In the genomic region with DNA sequence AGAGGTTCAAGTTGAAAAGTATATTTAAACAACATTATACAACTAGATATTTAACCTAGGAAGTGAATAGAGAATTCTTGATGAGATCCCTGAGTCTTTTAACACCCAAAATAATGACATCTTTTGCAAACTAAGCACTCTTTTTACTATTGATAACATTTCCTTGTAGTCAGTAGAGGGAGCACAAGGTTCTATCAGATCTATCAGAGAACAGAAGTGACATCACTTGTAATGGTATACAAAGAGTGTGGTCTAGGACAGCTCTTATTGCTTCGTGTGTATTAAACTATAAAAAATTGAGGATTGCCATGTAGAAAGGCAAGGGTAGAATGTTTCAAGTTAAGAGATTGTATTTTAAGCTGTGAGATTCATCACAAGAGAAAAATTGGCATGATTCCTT, we compare ENCODE assay signal across 19 mouse cellular contexts.
DNase-seq lines count a peak whose midpoint lies in the region; ATAC-seq and TF ChIP-seq lines count a peak whose summit lies in the region.
"Had no signal": no experiment of that assay in that cellular context is flagged by ENCODE, and none has a peak within 500 bp of the region (broad histone marks: within the 10 kb centered on the region; RNA-seq: fewer than 3 reads in every experiment).

No protein-coding gene starts in this region.

- no peaks in the 10 kb centered on the region for H3K4me1 ChIP-seq in heart, adult 2 months (ENCODE audit: control insufficient read depth, insufficient read depth, low read length)
- H3K4me1 ChIP-seq in liver, postnatal 0 days (ENCODE audit: insufficient read depth): no peaks in the 10 kb centered on the region
- 0 out of 2 replicates have a peak, but pooled peaks cover 4% of the 10 kb centered on the region for H3K4me1 ChIP-seq in liver, embryonic 12.5 days
- H3K4me1 ChIP-seq in stomach, postnatal 0 days (replicated peaks; ENCODE audit: control insufficient read depth, insufficient read depth): no peaks in the 10 kb centered on the region
- H3K4me1 ChIP-seq: hindbrain, embryonic 12.5 days; neural tube, embryonic 12.5 days had no signal

- H3K4me2 ChIP-seq in liver, postnatal 0 days (ENCODE audit: low read depth, low read length): no peak overlapping the region
- H3K4me2 ChIP-seq in liver, embryonic 12.5 days: no peak overlapping the region
- H3K4me2 ChIP-seq in stomach, postnatal 0 days (replicated peaks; ENCODE audit: low read depth): no peak overlapping the region
- H3K4me2 ChIP-seq: embryonic facial prominence, embryonic 15.5 days; hindbrain, embryonic 12.5 days; neural tube, embryonic 12.5 days had no signal

- no peaks in the 10 kb centered on the region for H3K79me2 ChIP-seq in heart, adult 2 months (replicated peaks; ENCODE audit: control insufficient read depth, insufficient read depth, low read length)

- WGBS in heart, adult 2 months: 63% methylated on average over 1 of the region's 1 CpGs
- WGBS in liver, postnatal 0 days (ENCODE audit: insufficient replicate concordance): 44% methylated on average over 1 of the region's 1 CpGs
- 46% methylated on average over 1 of the region's 1 CpGs for WGBS in liver, embryonic 12.5 days (ENCODE audit: insufficient replicate concordance)
- 53% methylated on average over 1 of the region's 1 CpGs for WGBS in stomach, postnatal 0 days

- peak; percentile 38 for TF ChIP-seq CTCF in heart, adult 2 months (IDR thresholded peaks at IDR 0.05)
- TF ChIP-seq CTCF in liver, postnatal 0 days (IDR thresholded peaks at IDR 0.05; ENCODE audit: low read depth): 0 out of 2 replicates have a peak, but pooled peaks have one; percentile 13
- peak; percentile 23; the same call in 1 of the 2 replicates for TF ChIP-seq CTCF in stomach, postnatal 0 days (IDR thresholded peaks at IDR 0.05; ENCODE audit: low read depth)

- no peak for TF ChIP-seq POLR2A in heart, adult 2 months (IDR thresholded peaks at IDR 0.05; ENCODE audit: insufficient read depth, low read depth, low read length)

- no peak overlapping the region for H3K9ac ChIP-seq in heart, adult 2 months (ENCODE audit: low read depth, low read length)
- H3K9ac ChIP-seq in liver, postnatal 0 days (replicated peaks): no peak overlapping the region
- H3K9ac ChIP-seq in liver, embryonic 12.5 days: no peak overlapping the region
- no peak overlapping the region for H3K9ac ChIP-seq in stomach, postnatal 0 days (ENCODE audit: low read length)
- H3K9ac ChIP-seq: embryonic facial prominence, embryonic 15.5 days; hindbrain, embryonic 12.5 days; liver, embryonic 14.5 days; neural tube, embryonic 12.5 days had no signal

- intact Hi-C loops in heart, adult 2 months (cut with DNase I): no loop called here

- TF ChIP-seq EP300 in heart, adult 2 months (IDR thresholded peaks at IDR 0.05; ENCODE audit: insufficient read depth, low read depth, low read length): no peak
- TF ChIP-seq EP300 in liver, postnatal 0 days (IDR thresholded peaks at IDR 0.05; ENCODE audit: low read depth): no peak
- TF ChIP-seq EP300 in stomach, postnatal 0 days (optimal IDR thresholded peaks at IDR 0.05): no peak

- peak; percentile 1 for DNase-seq in cerebellum, adult 9-10 months
- DNase-seq in cerebellum, adult 11 months: no peak
- no peak for DNase-seq in heart, adult 2 months
- DNase-seq in heart, adult 18-20 months: no peak
- no peak for DNase-seq in liver, postnatal 0 days
- DNase-seq in stomach, postnatal 0 days (ENCODE audit: low spot score): no peak
- DNase-seq: adrenal gland, postnatal 25 days; cerebellum, adult 9-11 months; gastrocnemius, postnatal 25 days; kidney, adult 8-10 months; lung, postnatal 10 days; thymus, postnatal 14 days had no signal

- H3K36me3 ChIP-seq in heart, adult 2 months (ENCODE audit: control insufficient read depth, insufficient read depth, low read length): no peaks in the 10 kb centered on the region
- H3K36me3 ChIP-seq in liver, postnatal 0 days (replicated peaks; ENCODE audit: insufficient read depth, low read length): no peaks in the 10 kb centered on the region
- H3K36me3 ChIP-seq in liver, embryonic 12.5 days: no peaks in the 10 kb centered on the region
- no peaks in the 10 kb centered on the region for H3K36me3 ChIP-seq in stomach, postnatal 0 days (ENCODE audit: control insufficient read depth, insufficient read depth, low read length)
- H3K36me3 ChIP-seq: embryonic facial prominence, embryonic 15.5 days; hindbrain, embryonic 12.5 days; midbrain, embryonic 10.5 days; neural tube, embryonic 12.5 days had no signal

- ATAC-seq in liver, postnatal 0 days: no peak
- no peak for ATAC-seq in liver, embryonic 12.5 days
- ATAC-seq in stomach, postnatal 0 days (ENCODE audit: low FRiP score, low TSS enrichment): no peak
- ATAC-seq: inflammation-experienced regulatory T-cells, adult 6 months had no signal

- H3K9me3 ChIP-seq in liver, postnatal 0 days (ENCODE audit: low read length): no peaks in the 10 kb centered on the region
- H3K9me3 ChIP-seq in liver, embryonic 12.5 days (replicated peaks): no peaks in the 10 kb centered on the region
- no peaks in the 10 kb centered on the region for H3K9me3 ChIP-seq in stomach, postnatal 0 days (ENCODE audit: control insufficient read depth, low read length)
- H3K9me3 ChIP-seq: embryonic facial prominence, embryonic 15.5 days; hindbrain, embryonic 12.5 days; midbrain, embryonic 10.5 days; neural tube, embryonic 12.5 days had no signal

- no peak overlapping the region for H3K4me3 ChIP-seq in heart, adult 2 months
- no peak overlapping the region for H3K4me3 ChIP-seq in liver, postnatal 0 days (ENCODE audit: low read depth, low read length)
- H3K4me3 ChIP-seq in liver, embryonic 12.5 days: no peak overlapping the region
- no peak overlapping the region for H3K4me3 ChIP-seq in stomach, postnatal 0 days (ENCODE audit: low read depth, low read length)
- H3K4me3 ChIP-seq: embryonic facial prominence, embryonic 15.5 days; hindbrain, embryonic 12.5 days; midbrain, embryonic 10.5 days; neural tube, embryonic 12.5 days had no signal

- H3K27me3 ChIP-seq in heart, adult 2 months (ENCODE audit: control insufficient read depth, insufficient read depth, low read length): no peaks in the 10 kb centered on the region
- H3K27me3 ChIP-seq in liver, postnatal 0 days (ENCODE audit: insufficient read depth, low read length): no peaks in the 10 kb centered on the region
- no peaks in the 10 kb centered on the region for H3K27me3 ChIP-seq in liver, embryonic 12.5 days (replicated peaks)
- H3K27me3 ChIP-seq in stomach, postnatal 0 days (ENCODE audit: control insufficient read depth, insufficient read depth, low read length): no peaks in the 10 kb centered on the region
- H3K27me3 ChIP-seq: embryonic facial prominence, embryonic 15.5 days; hindbrain, embryonic 12.5 days; neural tube, embryonic 12.5 days had no signal

- no peak overlapping the region for H3K27ac ChIP-seq in heart, adult 2 months
- H3K27ac ChIP-seq in liver, postnatal 0 days (ENCODE audit: low read depth): no peak overlapping the region
- H3K27ac ChIP-seq in liver, embryonic 12.5 days: no peak overlapping the region
- H3K27ac ChIP-seq in stomach, postnatal 0 days (replicated peaks): no peak overlapping the region
- H3K27ac ChIP-seq: embryonic facial prominence, embryonic 15.5 days; hindbrain, embryonic 12.5 days; liver, embryonic 14.5 days; midbrain, embryonic 10.5 days; neural tube, embryonic 12.5 days had no signal
